Mouse (Mus musculus): ENCODE results near the gene Cdkn1c.

The Cdkn1c gene

DNA sequence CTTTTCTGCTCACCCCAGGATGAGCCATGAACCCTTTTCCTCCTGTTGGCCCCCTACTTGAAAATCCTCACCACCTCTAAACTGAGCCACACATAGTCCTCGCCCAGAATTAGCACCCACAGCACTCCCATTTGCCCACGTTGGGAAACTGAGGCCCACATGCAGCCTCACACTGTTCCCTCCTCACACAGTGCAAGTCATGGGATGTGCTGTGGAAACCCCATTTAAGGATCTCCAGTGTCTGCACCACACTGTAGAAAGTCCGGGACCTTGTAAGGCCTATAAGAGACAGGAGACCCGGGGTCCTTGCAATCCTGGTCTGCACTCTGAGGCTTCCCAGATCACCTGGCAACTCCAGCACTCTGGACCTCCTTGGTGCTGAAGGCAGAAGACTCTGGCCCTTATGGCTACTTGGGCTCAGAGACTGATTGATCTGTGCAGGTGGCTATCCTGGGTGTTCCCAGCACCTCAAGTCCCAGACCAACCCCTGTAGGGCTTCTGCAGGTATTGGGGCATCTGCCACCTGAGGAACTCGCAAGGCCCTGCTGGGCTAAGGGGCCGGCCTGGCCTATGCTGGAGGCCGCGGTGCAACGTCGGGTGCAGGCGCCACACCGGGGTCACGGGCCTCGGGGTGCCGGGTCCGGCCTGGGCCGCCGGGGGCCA, 23.5 kb downstream of the Cdkn1c start:
- DNase-seq (ENCODE audit: low read depth, low spot score): no peak

GRCm38 (mm10) chr7:143433331-143433730, 27.5 kb downstream of the Cdkn1c start:
- peak; percentile 70 for DNase-seq (ENCODE audit: low read depth, low spot score)

DNA sequence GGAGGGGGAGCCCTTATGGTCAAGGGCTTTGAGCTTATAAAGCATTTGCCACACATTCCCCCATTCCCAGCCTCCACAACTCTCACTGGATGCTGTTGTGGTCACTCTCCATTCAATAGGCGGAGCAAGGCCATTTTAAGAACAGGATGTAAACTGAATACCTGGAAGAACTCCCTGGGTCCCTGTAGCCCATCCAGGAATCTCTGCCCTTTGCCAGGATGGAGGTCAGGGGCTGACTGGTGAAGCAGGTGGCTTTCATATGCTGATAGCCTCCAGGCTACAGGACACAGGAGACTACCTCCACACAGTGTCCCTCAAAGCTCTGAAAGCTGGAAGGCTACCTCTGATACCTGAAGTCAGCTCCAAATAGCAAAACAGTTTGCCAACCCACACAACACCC, 28.2 kb downstream of the Cdkn1c start:
- no peak for DNase-seq (ENCODE audit: low read depth, low spot score)

GRCm38 (mm10) chr7:143428814-143429499, 31.9 kb downstream of the Cdkn1c start:
- DNase-seq (ENCODE audit: low read depth, low spot score): no peak

DNA sequence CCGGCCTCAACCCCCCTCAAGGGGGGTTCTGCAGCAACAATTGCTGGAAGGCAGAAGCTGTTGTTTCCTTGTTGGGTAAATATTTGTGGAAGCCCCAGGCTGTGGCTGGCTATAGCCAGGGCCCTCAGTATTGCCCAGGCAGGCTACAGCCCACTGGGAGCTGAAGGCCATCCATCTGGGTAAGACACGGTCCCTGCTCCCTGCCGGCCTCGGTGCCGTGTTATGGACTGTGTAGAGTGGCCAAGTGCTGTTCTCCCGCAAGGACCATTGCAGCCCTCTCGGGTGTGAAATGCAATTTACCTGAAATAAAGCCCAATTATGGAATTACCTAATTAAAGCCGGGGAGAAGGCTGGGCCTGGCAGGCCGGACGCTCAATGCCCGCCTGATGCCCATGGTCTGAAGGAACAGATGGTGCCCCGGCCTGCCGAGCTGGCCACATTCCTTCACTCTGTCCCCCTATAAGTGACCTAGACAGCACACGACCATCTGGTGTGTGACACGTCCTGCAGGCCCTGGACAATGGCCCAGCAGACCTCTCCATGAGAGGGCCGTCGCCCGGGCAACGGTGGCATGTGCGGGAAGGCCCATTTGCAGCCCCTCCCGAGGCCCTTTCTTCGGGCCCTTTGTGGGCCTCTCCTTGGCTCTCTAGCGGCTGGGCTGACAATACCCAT, 32.6 kb downstream of the Cdkn1c start:
- peak; percentile 98 for DNase-seq (ENCODE audit: low read depth, low spot score)

DNA sequence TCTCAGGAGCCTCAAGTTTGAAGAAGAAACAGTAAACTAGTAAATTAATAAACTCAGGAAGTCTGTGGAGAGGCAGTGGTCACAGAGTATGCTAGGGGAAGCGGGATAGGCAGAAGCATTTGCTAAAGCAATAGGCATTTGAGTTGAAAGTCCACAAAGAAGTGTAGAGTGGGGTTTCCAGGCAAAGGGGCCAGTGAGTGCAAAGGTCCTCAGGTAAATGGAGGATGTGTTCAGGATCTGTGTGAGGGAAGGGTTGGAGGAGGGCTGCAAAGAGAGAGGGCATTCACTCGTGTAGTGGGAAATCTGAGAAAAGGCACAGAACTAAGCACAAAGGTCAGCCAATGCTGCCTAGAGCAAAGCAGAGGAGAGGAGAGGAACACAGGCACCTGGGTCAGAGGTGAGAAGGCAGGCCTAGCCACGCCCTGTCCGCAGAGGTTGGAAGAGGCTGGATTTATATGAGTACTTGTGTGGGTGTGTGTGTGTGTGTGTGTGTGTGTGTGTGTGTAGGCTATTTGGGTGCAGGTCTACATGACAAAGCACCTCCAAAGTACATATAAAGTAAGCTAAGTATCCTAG, 41.2 kb downstream of the Cdkn1c start:
- DNase-seq (ENCODE audit: low read depth, low spot score): no peak

GRCm38 (mm10) chr7:143417875-143418274, 43.0 kb downstream of the Cdkn1c start:
- no peak for DNase-seq (ENCODE audit: low read depth, low spot score)

GRCm38 (mm10) chr7:143416406-143416805, 44.4 kb downstream of the Cdkn1c start:
- no peak for DNase-seq (ENCODE audit: low read depth, low spot score)

- DNase-seq (ENCODE audit: low read depth, low spot score): no peak
Measured at GRCm38 (mm10) chr7:143415070-143415469, 45.8 kb downstream of the Cdkn1c start.

GRCm38 (mm10) chr7:143412606-143413005, 48.2 kb downstream of the Cdkn1c start:
- no peak for DNase-seq (ENCODE audit: low read depth, low spot score)

- no peak for DNase-seq (ENCODE audit: low read depth, low spot score)
Measured at GRCm38 (mm10) chr7:143408615-143409021, 52.2 kb downstream of the Cdkn1c start.

Data from brain, adult 2 months (tissue).